Mouse (Mus musculus): ENCODE measurements around the gene Zfp39.

DNA sequence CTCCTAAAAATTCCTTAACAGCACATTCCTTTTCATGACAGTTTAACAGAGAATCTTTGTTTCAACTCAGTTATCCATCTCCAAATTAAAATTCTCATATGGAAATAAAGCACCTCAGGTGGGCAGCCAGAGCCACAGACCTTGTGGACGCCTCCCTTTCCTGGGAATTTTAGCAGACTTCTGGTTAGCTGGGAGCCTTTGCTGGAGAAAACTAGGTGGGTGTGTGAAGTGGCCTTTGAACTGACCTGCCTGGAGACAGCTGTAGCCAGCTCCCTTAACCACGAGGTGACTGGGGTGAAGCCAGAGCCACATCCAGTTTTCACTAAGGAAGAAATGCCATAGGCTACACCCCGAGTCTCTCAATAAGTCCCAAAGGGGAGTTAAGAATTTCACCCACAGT, 25.6 kb upstream of the Zfp39 start:
- TF ChIP-seq POLR2A (IDR thresholded peaks at IDR 0.05; ENCODE audit: borderline replicate concordance, extremely low read depth, low read depth, low read length) (no peak), CTCF (IDR thresholded peaks at IDR 0.05; ENCODE audit: insufficient read depth, low read length) (no peak)
